Mouse (Mus musculus) kidney, adult 11 months (tissue): ENCODE measurements around the gene Lamtor5.

Experiments used
- DNase-seq: peaks from one replicate; pipeline ENCODE4 v3.0.0; 2022

Gene Lamtor5

DNA sequence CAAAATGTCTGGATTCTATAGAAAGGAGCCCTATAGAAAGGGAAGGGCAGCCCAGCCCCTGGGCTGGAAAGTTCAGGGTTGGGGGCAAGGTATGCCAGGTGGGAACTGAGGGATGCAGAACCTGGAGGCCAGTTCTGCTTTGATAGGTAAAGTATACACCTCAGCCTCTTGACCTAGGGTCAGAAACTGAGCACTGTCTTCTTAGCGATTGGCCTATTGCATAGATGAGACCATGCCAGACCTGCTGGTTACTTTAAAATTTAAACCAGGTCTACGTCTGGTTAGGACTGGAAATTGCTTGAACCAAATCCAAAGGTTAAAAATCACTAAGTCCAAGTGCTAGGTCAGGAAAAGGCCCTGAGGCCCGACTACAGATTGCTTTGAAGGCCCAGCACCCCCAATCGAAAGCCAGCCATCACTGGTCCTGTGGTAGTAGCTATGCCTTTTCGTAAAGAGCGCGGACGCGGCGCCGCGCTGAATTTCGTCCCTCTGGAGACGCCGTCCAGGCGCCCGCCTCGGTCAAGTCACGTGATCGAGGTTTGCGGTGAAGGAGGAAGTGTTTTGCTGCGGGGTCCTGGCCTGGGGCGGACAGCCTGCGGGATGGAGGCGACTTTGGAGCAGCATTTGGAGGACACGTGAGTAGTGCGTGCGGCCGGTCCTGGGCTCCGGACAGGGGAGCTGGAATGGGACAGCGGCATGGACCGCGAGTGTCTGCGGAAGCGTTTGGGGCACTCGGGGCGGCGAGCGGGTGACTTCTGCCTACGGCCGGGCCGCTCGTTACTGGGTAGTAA lies at the start of gene Lamtor5:
Gene Lamtor5 (plus strand): TSS at position 380 of the 791 bp plus-strand sequence.
- DNase-seq = peak; percentile 93

DNA sequence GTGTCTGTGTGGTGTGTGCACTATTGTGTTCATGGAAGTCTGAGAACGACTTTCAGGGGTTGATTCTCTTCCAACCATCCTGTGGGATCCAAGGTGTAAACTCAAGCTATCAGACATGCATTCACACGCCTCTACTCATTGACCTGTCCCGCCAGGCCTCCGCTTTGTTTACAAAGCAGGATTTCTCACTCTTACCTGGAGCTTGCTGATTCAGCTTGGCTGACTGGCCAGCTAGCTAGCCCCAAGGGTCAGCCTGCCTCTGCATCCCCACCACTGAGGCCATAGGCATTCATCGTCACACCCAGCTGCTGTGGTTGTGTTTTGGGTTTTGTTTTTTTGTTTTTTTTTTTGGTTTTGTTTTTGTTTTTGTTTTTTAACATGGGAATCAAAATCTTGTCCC lies 49.4 kb upstream of the Lamtor5 start:
- DNase-seq = no peak

DNA sequence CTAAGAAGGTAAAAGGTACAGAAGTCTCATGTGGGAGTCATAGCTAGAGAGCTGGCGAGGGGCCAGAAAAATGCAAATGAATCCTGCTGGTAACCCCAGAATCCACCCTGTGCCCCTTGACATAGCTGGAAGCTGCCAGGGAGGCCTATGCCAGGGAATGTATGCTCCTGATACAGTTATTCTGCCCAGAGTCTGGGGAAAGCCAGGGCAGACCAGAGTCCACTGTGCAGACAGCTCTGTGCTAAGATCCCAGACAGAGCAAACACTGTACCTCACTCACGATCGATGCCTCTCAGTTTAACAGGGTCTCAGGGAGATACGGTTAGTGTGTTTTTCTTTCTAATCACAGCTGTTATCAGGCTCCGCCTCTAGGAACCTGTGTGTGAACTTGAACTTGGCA lies 48.8 kb upstream of the Lamtor5 start:
- DNase-seq = no peak

DNA sequence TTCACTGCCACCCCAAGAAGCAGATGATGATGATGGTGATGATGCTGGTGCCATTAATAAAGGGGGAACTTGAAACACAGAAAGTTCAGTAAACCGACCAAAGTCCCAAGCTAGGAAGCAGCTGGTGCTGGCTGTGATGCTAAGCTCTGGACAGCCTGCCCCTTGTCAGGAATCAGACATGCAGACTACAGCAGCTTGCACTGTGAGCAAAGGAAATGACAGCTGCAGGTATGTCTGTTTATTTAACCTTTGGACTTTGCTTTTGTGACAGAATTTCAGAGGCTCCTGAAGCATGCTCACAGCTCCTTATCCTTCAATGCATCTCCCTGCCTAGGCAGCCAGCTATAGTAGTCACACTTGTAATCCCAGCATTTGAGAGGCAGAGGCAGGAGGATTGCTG lies 48.1 kb upstream of the Lamtor5 start, which contains the start of gene A630076J17Rik:
Gene A630076J17Rik (plus strand): TSS at position 88 of the 400 bp plus-strand sequence.
- no peak for DNase-seq

DNA sequence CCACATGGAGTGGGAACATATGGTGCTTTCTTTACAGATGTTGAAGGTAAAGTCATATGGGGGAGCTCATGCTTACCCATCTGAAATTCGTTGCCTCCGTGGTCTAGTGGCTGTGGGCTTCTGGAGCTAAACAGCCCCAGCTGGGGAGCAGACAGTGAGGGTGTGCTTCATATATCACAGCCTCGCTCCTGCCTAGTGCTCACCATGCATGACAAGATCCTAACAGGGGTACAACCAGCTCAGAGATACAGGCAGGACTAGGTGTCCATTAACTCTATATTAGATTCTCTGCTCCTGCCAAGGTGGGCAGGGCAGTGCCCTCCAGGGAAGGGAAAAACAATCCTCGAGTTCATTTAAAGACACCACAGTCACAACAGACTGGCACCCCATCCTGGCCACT lies 47.5 kb upstream of the Lamtor5 start:
- DNase-seq = no peak

DNA sequence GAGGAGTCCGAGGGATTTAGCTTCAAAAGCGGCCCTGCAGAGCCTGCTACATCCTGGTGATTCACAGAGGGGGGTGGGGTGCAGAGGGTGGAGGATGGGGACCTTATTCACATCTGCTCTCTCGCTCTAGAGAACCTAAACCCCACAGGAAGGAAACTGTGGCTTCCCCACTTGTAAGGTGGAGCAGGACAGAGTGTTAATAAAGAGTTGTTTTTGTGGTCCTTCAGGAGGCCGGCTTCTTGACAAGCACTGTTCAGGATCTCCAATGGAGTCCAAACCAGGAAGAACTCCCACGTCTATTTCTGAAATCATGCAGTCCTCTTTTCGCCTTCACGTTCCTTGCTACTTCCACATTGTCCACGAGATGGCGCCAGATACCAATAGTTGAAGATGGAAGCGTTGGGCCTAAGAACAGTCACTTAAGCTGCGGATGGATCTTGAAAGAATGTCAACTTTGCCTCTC lies 45.3 kb upstream of the Lamtor5 start:
- peak; percentile 41 for DNase-seq

DNA sequence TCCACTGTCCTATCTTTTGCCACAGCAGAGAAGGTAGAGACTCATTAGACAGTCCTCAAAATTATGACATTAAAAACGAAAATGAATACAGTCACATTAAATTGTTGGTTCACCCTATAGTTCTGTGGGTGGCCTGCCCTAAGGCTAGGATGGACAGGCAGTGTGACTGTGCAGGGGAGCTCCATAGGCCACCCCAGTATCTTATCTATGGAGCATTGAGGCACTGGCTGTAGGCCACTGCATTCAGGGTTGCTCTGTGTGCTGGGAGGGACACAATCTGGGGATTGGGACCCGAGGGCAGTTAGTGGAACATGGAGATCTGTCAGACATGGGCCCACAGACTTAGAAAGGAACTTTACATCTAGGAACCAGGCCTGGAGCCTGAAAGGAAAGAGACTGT lies 44.7 kb upstream of the Lamtor5 start:
- no peak for DNase-seq

DNA sequence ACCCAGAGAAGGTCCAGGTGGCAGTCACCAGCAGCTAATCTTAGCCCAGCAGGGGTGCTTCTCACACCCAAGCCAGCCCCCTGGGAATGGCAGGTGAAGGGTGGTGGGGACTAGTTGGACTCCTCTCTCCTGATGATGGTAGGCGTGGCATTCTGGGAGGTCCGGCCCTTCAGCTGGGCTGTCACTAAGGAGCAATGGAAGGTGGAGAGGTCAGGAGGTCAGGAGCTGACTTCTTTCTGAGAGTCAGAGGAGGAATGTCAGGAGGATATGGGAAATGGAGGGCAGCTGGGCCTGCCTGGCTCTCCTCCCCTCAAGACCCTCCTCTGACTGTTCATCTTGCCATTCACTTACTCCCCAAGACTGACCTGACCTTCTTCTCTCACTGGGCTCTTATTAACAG lies 40.6 kb upstream of the Lamtor5 start:
- DNase-seq = no peak

DNA sequence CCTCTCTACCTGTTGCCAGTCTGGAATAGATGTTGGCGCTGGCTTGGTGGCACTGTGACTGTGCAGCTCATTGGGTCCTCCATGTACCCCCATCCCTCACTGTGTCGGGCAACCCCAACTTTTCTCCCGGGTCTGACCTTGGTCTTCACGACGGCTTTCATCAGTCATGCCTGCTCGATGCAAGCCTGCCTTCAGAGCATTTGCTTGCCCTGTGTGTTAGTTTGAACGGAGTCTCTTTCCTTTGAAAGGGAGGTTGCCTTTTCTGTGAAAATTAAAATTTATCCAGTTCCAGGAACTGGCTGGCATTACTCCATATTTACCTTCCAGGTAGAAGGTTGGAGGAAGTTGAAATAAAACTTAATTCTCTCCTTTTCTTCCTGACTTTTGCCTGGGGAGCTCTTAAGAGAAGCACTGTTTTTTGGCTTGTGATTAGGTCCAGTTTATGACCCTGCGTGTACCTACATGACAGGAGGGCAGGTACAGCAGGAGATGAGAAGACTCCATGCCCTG lies 40.1 kb upstream of the Lamtor5 start:
- DNase-seq = peak; percentile 26

DNA sequence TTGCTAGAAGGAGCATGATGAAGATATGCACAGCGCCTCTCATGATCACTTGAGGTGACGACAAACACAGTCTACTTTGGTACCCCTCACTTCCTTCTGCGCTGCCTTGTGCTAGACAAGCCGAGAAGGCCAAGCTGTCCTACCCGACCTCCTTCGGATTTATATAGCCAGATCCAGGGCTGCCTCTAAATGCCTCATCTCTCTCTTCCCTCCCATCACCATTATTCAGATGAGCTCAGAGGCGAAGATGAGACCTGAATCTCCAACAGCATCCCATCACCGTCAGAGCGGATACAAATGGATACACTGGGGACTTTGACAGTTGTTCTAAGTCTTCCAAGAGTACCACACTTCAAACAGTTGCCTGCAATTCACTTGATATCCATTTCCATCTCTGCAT lies 39.1 kb upstream of the Lamtor5 start, which contains the start of gene Prok1:
Gene Prok1 (minus strand): TSS at position 101 of the 400 bp plus-strand sequence.
- DNase-seq = no peak

DNA sequence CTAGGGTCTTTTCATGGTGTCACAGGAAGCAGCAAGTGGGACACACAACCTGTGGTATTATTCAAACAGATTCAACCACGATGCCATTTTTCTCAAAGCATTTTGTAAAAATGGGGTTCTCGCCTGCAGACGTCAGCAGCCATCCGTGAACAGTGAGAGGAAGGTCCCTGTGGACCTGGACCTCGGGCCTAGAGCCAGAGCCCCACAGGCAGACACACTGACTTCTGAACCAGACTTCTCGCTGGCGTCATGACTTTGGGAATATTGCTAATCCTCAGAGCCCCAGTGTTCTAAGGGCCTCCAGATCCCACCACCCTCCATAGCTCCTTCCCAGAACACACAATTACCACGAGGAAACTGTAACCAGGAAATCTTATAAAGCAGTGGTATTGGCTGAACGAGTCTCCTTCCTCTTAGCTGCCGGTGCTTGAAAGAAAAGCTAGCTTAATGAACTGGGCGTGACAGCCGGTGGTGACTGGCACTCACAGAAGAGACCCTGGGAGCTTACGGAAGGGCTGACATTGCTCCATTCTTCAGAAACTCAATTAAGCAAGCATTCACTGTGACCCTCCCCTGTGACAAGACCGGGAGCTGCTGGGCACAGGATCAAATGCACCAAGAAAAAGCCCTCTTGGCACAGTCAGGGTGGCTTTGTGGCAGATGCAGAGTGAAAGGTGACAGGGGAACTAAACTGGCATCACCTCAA lies 37.1 kb upstream of the Lamtor5 start:
- DNase-seq = peak; percentile 33

DNA sequence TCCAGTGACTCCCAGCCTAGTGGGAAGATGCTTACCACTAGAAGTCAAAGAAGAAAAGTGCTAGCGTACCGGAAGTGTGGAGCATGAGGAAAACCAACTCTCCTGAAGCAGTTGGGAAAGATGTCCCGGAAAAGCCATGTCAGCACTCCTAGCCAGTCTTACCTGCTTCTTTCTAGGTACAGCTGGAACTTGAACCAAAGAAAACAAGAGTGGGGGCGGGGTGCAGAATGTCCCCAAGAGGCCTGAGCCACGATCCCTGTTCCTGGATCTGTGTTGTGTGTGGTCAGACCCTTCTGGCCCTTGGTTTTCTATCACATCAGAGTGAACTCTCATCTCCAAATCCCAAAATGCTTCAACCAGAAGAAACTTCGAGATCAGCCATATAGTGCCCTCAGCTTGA lies 31.8 kb upstream of the Lamtor5 start:
- DNase-seq = no peak

DNA sequence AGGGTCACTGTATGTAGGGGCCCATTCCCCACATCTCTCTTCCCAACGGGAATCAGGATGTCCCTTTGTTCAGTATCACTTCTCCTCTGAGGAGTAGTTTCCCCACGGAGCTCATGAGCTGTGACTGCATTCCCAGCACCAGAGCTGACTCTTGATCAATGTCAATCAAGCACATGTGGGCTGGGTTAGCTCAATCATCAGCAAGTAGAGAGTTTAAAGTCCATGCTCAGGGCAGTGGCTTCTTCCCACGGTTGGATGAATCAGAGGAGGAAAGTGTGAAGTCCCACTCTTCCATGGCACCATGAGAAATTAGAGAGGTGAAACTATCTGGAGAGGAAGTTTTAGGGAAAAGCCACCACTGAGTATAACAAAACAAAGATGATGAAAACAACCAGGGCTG lies 29.6 kb upstream of the Lamtor5 start:
- peak; percentile 68 for DNase-seq

DNA sequence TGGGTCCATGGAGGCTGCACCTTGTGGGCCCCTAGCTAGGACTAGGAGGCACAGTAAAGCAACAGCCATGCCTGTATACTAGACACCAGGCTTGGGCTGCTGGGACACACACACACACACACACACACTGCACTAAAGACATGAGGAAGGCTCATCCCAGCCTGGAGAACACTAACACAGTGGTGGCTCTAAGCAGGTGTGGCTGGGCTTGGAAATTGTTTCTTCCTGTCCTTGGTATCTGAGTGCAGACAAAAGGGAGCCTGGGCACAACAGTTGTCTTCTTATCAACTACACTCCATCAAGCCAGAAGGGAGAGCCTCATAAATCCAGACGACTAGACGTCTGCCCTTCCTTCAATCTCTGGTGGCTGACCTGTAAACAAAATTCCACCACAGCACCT lies 28.3 kb upstream of the Lamtor5 start:
- DNase-seq = no peak

DNA sequence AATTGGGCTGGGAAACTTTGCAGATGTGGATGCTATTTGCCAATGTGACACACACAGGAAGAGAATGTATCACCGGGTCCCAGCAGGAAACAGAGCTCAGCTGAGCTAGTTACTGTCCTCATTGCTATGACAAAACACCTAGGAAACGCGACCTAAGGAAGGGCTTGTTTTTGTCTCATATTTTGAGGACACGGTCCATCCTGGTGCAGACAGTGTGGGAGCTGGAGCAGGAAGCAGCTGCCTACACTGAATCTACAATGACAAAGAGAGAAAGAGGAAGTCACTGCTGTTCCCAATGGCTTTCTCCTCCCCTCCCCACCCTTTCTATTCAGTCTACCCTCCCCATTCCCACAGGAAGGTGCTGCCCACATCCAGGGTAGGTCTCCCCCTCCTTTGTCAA lies 26.6 kb upstream of the Lamtor5 start:
- DNase-seq = peak; percentile 29

DNA sequence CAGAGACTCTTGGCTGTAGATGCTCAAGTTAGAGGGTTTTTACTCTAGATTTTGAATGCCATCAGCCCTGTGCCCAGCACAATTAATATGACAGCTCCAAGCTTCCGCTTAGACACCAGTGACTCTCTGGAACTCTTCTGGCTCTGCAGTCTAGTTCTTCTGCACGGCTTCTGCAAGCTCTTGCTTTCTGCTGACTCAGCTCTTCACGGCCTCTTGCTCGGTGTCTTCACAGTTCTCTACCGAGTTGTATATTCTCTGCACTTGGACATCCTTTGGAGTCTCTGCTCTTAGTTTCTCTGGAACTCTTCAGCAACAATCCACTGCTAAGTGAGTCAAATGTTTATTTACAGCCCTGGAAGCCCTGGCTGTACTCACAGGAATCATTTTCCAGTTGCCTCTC lies 24.7 kb upstream of the Lamtor5 start:
- DNase-seq = no peak

DNA sequence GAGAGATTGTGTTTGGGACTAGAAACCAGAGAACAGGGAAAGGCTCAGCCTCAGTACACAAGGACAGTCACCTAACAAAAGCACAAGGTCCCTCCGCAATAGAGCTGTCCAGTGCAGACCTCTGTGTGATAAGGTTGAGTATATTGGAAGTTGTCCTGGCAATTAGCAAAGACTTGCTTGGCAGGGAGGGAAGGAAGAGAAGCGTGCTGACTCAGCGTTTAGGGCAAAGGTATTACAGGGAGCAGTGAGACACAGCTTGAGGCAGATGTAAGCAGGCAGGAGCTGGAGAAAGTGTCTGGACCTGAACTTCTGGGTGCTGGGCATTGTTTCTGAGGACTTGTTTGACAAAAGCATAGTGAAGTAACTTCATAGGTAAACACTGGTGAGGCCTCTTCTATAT lies 22.7 kb upstream of the Lamtor5 start:
- no peak for DNase-seq

DNA sequence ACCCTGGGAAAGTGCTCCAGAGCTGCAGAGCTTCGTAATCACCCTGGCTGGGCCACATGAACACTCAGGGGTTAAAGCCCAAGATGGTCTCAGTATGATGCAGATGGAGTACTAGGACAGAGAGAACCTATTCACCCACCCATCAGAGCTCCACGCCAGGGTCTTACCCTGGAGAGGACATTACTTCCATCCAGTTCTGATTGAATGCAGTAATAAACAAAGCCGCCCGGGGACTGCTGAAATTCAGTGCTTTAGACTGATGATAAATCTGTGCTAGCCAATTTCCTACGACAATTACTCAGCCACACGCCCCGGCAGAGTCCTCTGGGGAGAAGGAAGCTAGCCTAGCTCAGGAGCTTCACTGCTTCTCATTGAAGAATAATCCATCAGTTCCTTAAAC lies 21.9 kb upstream of the Lamtor5 start:
- DNase-seq = no peak

DNA sequence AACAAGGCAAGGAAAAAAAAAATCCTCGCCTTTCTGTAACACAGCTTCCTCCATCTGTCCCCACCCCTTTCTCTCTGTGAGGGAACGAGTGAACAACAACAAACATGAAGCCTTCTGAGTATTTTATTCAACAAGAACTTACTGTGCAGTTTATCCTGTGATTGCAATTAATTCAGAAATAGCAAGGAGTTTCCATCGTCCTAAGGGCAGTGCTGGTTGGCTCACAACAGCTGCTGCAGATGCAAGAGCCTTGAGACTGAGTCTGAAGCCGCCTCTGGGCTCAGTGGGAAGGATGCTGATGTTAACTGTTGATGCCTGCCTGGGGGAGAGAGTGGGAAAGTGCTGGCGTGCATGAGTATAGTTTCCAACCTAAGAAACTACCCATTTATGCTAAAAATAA lies 20.7 kb upstream of the Lamtor5 start:
- no peak for DNase-seq

DNA sequence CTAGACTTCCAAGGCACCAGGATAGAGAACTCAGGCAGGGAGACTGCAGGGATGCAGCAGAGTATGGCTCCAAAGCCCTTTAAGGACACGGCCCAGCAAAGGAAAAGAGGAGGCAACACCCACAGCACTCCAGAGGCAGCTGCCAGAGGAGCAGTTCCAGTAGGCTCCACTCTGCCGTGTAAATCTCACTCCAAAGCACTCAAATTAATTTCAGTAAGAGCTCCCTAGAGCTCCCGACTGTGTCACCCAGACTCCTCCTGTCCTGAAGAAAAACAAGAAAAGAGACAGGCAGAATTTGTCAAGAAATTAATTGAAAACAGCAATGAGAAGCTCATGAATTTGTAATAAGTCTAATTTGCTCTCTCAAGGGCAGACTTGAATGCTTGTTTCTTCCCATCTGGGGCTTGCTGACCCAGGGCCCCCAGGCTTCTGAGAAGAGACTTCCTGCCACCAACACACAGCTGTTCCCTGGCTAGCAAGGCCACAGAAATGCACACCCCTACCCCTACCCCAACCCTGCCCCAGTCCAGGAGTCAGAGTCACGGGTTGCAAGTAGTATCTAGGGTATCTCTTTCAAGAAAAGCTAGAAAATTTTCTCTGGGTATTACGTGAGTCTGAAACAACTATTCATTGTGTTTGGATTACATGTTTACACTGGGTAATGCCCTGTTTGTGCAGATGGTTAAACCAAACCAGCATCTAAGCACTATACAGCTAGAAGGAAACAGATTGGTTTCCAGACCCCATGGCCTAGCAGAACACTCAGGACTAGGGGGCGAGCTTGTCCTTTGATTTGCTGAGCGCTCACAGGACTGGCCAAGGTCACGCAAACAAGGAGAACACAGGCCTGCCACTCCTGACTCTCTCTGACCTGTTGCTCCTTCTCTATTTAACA lies 17.5 kb upstream of the Lamtor5 start:
- no peak for DNase-seq

DNA sequence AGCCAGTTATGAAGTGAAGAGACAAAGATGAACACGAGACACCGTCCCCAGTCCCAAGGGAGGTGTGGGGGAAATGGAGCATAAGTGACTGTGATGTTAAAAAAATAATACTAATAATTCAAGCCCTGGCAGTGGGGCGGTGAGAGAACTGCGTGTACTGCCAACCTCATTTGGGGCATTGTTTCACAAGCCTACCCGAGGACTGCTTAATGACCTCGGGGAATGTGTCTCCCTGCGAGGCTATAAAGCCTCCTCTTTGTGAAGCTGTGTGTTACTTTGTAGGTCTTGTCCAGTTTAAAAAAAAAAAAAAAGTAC lies 16.9 kb upstream of the Lamtor5 start:
- peak; percentile 21 for DNase-seq

DNA sequence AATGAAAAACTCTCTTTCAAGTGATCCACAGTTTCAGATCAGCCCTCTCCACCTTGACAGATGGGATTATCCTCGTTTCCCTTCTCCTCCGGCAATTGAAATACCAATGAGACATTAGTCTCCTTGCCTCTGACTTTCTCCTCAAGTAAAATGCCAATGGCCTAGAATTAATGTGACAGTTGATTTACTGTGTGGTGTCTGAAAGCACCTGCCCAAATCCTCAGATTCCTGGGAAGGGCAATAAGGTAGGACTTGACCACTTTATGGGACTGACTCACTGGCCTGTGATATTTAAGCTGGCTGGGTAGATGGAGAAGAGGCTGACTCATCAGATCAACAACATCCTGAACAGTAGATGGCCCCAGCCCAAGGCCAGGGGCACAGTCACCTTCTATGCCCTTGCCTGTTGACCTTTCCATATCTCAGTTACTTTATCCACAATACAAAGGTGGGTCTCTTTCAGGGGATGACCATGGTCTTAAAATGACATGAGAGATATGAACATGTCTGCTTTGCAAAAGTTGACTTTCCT lies 11.8 kb upstream of the Lamtor5 start:
- no peak for DNase-seq

DNA sequence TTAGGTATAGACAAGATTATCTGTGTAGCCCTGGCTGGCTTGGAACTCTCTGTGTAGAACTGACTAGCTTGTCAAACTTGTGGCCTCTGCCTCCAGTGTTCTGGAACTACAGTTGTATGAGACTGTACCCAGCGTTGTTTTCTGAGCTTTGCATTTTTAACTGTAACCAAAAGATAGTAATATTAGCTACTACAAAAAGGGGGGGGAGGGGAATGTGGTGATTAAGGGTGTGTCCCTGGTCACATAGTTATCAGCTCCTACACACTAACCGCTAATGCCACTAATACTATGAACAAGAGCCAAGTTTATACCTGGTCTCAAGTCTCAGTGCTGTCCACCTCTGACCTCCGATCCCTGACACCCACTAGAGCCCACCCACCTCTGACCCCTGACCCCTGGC lies 6.2 kb upstream of the Lamtor5 start:
- DNase-seq = no peak
